Mouse (Mus musculus) neural tube, embryonic 13.5 days (tissue): ENCODE data around the gene Abcb5. TPM values are rescaled to one million over a fixed set of nuclear protein-coding genes. Genes with fewer than 3 reads are reported as not detected.

Experiments used
- ATAC-seq: fragments of 200-750 bp; cut with Nextera tagmentation; 2 replicates; pipeline ENCODE4 v1.8.0; 2017; ENCODE audit warnings: low read depth, mild to moderate bottlenecking, moderate TSS enrichment, moderate library complexity
- H3K27ac ChIP-seq: fragments of 300-500 bp; sonication (generic); replicated peaks from 2 replicates; pipeline ENCODE4 v1.5.1; 2015; ENCODE audit warnings: moderate library complexity, mild to moderate bottlenecking, inconsistent platforms
- H3K27me3 ChIP-seq: fragments of 300-500 bp; sonication (generic); 2 replicates; pipeline ENCODE4 v1.6.1; 2015; ENCODE audit warnings: mild to moderate bottlenecking, inconsistent platforms
- H3K36me3 ChIP-seq: fragments of 300-500 bp; sonication (generic); 2 replicates; pipeline ENCODE4 v1.6.1; 2015; ENCODE audit warnings: mild to moderate bottlenecking, inconsistent platforms
- H3K4me1 ChIP-seq: fragments of 300-500 bp; sonication (generic); replicated peaks from 2 replicates; pipeline ENCODE4 v1.6.1; 2015; ENCODE audit warnings: inconsistent platforms
- H3K4me2 ChIP-seq: fragments of 300-500 bp; sonication (generic); 2 replicates; pipeline ENCODE4 v1.6.1; 2015; ENCODE audit warnings: inconsistent platforms, mild to moderate bottlenecking, moderate library complexity
- H3K4me3 ChIP-seq: fragments of 300-500 bp; sonication (generic); 2 replicates; pipeline ENCODE4 v1.5.1; 2015; ENCODE audit warnings: mild to moderate bottlenecking, inconsistent platforms
- H3K9ac ChIP-seq: fragments of 300-500 bp; sonication (generic); 2 replicates; pipeline ENCODE4 v1.6.1; 2015; ENCODE audit warnings: moderate library complexity, mild to moderate bottlenecking, inconsistent platforms
- H3K9me3 ChIP-seq: fragments of 300-500 bp; sonication (generic); 2 replicates; pipeline ENCODE4 v1.6.1; 2016; ENCODE audit warnings: inconsistent platforms
- WGBS: fragments of 180-500 bp; shearing (Covaris S2); methylation state at CpG from one replicate; pipeline ENCODE4 v1.1.7; 2015; 5-methylcytosine and 5-hydroxymethylcytosine counted together
- polyA plus RNA-seq: library from polyadenylated mRNA; unstranded; fragments of >200 nt; fragmentation: Nextera tagmentation; extraction: Ambion mirVana; gene quantifications from 2 replicates; pipeline ENCODE4 v1.2.1, GENCODE M21; 2015

The Abcb5 gene
- polyA plus RNA-seq, 1 experiment from 2014 or later: not detected

- H3K36me3 ChIP-seq: no peaks in the 10 kb centered on the region
- H3K4me2 ChIP-seq: peak overlapping the region; percentile 55
- H3K9me3 ChIP-seq: no peaks in the 10 kb centered on the region
- H3K27me3 ChIP-seq: peaks cover 92% of the 10 kb centered on the region
- H3K4me3 ChIP-seq: peak overlapping the region; percentile 38
- H3K9ac ChIP-seq: peak overlapping the region; percentile 49
- under 1% methylated on average over 59 of the region's 59 CpGs for WGBS
- H3K27ac ChIP-seq: no peak overlapping the region
- H3K4me1 ChIP-seq: peaks cover 31% of the 10 kb centered on the region
- ATAC-seq: peak; percentile 34; the same call in 1 of the 2 replicates
Observed at GRCm38 (mm10) chr12:118846649-118847321, 119.4 kb downstream of the Abcb5 start.

- WGBS: 2% methylated on average over 6 of the region's 6 CpGs
Observed at GRCm38 (mm10) chr12:118846221-118846620, 120.0 kb downstream of the Abcb5 start, which contains the start of gene Sp8. Sp8 (plus strand) TSS chr12:118846329.

DNA sequence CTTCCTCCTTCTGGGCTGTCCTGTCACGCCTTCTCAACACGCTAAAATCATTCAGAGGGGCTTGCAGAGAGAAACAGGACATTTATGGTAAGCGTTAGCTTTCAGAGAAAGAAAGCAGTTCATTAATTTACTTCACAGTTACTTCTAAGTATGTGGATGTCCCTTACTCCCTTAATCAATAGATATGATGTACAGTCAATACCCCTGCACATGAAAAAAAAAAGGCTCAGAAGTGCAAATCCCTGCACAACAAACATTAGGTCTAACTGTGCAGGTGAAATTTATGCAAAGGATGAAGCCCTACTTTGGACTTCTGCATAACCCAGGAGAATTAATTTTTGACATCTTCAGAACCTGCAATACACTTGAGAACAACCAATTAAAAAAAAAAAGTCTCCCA is 120.9 kb downstream of the Abcb5 start:
- no peak overlapping the region for H3K9ac ChIP-seq
- H3K4me1 ChIP-seq: peaks cover 31% of the 10 kb centered on the region
- H3K36me3 ChIP-seq: no peaks in the 10 kb centered on the region
- no peaks in the 10 kb centered on the region for H3K9me3 ChIP-seq
- H3K27ac ChIP-seq: no peak overlapping the region
- ATAC-seq: no peak
- 7% methylated on average over 3 of the region's 3 CpGs for WGBS
- H3K27me3 ChIP-seq: peaks cover 99% of the 10 kb centered on the region
- no peak overlapping the region for H3K4me3 ChIP-seq
- no peak overlapping the region for H3K4me2 ChIP-seq

More at GRCm38 (mm10) chr12:118846221-118846620, 120.0 kb downstream of the Abcb5 start, which contains the start of gene Sp8:
- peaks cover 95% of the 10 kb centered on the region for H3K27me3 ChIP-seq
- H3K9me3 ChIP-seq: no peaks in the 10 kb centered on the region
- peak within 1 kb of the TSS; percentile 49 for H3K9ac ChIP-seq
- peak within 1 kb of the TSS; percentile 55 for H3K4me2 ChIP-seq
- peak within 1 kb of the TSS; percentile 38 for H3K4me3 ChIP-seq
- H3K4me1 ChIP-seq: peaks cover 31% of the 10 kb centered on the region
- no peaks in the 10 kb centered on the region for H3K36me3 ChIP-seq
- H3K27ac ChIP-seq: no peak within 1 kb of the TSS
- no peak for ATAC-seq

DNA sequence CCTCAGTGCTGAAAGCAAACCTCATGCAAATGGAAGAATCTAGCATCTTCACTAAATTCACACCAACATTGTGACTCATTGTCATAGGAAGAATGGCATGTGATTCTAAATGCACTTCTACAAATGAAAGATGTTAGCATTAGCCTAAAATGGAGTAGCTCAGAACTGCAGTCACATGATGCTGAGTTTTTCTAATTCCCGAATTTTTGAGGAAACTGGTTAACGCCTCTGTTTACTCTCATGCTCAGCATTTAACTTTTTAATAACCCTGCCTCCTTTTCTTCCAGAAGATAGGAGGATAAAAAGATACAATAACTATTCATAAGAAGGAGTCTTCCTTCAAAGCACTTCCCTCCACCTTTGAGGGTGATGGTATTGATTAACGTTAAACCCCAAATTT is 121.4 kb downstream of the Abcb5 start:
- no peak overlapping the region for H3K4me3 ChIP-seq
- no peak overlapping the region for H3K27ac ChIP-seq
- H3K36me3 ChIP-seq: no peaks in the 10 kb centered on the region
- H3K4me2 ChIP-seq: no peak overlapping the region
- peaks cover 31% of the 10 kb centered on the region for H3K4me1 ChIP-seq
- H3K9ac ChIP-seq: no peak overlapping the region
- WGBS: 12% methylated on average over 3 of the region's 3 CpGs
- H3K27me3 ChIP-seq: peaks cover 99% of the 10 kb centered on the region
- no peak for ATAC-seq
- H3K9me3 ChIP-seq: no peaks in the 10 kb centered on the region

GRCm38 (mm10) chr12:118844111-118844510 is 122.1 kb downstream of the Abcb5 start:
- ATAC-seq: no peak
- Histone ChIP-seq H3K4me2 (no peak overlapping the region), H3K27me3 (peaks cover 99% of the 10 kb centered on the region), H3K36me3 (no peaks in the 10 kb centered on the region), H3K4me1 (peaks cover 27% of the 10 kb centered on the region), H3K9ac (no peak overlapping the region), H3K27ac (no peak overlapping the region), H3K4me3 (no peak overlapping the region), H3K9me3 (no peaks in the 10 kb centered on the region)

GRCm38 (mm10) chr12:118842671-118843411 is 123.4 kb downstream of the Abcb5 start:
- Histone ChIP-seq H3K27me3 (peaks cover 99% of the 10 kb centered on the region), H3K4me3 (peak overlapping the region; percentile 10), H3K4me2 (peak overlapping the region; percentile 47), H3K27ac (0 out of 2 replicates have a peak overlapping the region, but pooled peaks have one; percentile 1), H3K36me3 (no peaks in the 10 kb centered on the region), H3K4me1 (peaks cover 15% of the 10 kb centered on the region), H3K9me3 (no peaks in the 10 kb centered on the region), H3K9ac (peak overlapping the region; percentile 44; the same call in 1 of the 2 replicates)
- WGBS: under 1% methylated on average over 33 of the region's 33 CpGs
- ATAC-seq: no peak

GRCm38 (mm10) chr12:118841971-118842550 is 124.2 kb downstream of the Abcb5 start:
- Histone ChIP-seq H3K27ac (no peak overlapping the region), H3K36me3 (no peaks in the 10 kb centered on the region), H3K9ac (no peak overlapping the region), H3K4me1 (peaks cover 17% of the 10 kb centered on the region), H3K27me3 (peaks cover 99% of the 10 kb centered on the region), H3K9me3 (no peaks in the 10 kb centered on the region), H3K4me3 (no peak overlapping the region), H3K4me2 (no peak overlapping the region)
- no peak for ATAC-seq
- WGBS: 9% methylated on average over 6 of the region's 6 CpGs

DNA sequence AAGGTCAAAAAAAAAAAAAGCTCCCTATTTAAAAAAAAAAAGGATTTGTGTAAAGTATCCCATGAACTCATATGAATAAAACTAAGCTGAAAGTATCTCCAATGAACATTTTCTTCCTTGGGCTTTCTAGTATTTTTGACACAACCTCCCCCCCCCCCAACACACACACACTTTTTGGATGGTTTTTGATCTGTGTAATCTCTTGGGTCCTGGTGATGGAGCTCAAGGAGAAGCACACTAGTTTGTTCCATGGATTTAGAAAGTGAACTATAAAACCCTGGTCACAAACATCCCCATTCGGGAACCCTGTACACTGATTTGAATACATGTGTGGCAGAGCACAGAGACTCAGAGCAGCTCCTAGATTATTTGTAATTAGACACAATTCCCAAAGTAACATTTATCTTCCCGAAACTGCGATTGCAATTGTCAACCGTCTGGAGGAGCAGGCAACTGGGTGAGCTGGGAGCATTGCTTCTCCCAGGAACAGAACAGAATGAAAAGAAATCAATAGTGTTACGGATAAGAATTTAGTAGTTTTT is 124.8 kb downstream of the Abcb5 start:
- Histone ChIP-seq H3K27me3 (peaks cover 99% of the 10 kb centered on the region), H3K36me3 (no peaks in the 10 kb centered on the region), H3K4me1 (peaks cover 17% of the 10 kb centered on the region), H3K27ac (no peak overlapping the region), H3K9ac (no peak overlapping the region), H3K9me3 (no peaks in the 10 kb centered on the region), H3K4me3 (no peak overlapping the region), H3K4me2 (no peak overlapping the region)
- ATAC-seq: no peak
- WGBS: 6% methylated on average over 5 of the region's 5 CpGs

GRCm38 (mm10) chr12:118840861-118841260 is 125.4 kb downstream of the Abcb5 start:
- H3K9ac ChIP-seq: no peak overlapping the region
- H3K27me3 ChIP-seq: peaks cover 99% of the 10 kb centered on the region
- no peak for ATAC-seq
- no peak overlapping the region; the same call in 1 of the 2 replicates for H3K4me2 ChIP-seq
- H3K4me3 ChIP-seq: no peak overlapping the region
- H3K4me1 ChIP-seq: peaks cover 17% of the 10 kb centered on the region
- no peak overlapping the region for H3K27ac ChIP-seq
- WGBS: under 1% methylated on average over 12 of the region's 12 CpGs
- H3K9me3 ChIP-seq: no peaks in the 10 kb centered on the region
- no peaks in the 10 kb centered on the region for H3K36me3 ChIP-seq

DNA sequence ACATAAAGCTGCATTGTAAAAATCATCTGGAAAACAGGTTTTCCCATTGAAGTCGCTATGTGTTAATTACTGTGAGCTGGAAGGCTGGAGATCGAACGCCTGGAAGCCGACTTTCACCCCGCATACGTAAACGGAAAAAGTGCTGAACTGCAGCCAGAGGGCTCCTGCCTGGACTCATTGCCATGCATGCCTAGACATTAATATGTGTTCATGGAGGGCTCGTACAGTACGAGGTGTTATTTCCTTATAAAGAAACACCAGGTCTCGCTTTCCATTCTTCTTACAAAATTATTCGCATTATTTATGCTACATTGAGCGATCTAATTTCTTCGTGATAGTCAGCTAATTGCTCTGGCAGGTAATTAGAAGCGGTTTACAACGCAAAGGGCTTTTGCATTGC is 125.9 kb downstream of the Abcb5 start:
- ATAC-seq: 0 out of 2 replicates have a peak, but pooled peaks have one; percentile 32
- Histone ChIP-seq H3K27me3 (peaks cover 97% of the 10 kb centered on the region), H3K4me2 (peak overlapping the region; percentile 11; the same call in 1 of the 2 replicates), H3K9me3 (no peaks in the 10 kb centered on the region), H3K27ac (no peak overlapping the region), H3K4me1 (peaks cover 17% of the 10 kb centered on the region), H3K36me3 (no peaks in the 10 kb centered on the region), H3K9ac (no peak overlapping the region), H3K4me3 (no peak overlapping the region)
- WGBS: 1% methylated on average over 15 of the region's 15 CpGs

DNA sequence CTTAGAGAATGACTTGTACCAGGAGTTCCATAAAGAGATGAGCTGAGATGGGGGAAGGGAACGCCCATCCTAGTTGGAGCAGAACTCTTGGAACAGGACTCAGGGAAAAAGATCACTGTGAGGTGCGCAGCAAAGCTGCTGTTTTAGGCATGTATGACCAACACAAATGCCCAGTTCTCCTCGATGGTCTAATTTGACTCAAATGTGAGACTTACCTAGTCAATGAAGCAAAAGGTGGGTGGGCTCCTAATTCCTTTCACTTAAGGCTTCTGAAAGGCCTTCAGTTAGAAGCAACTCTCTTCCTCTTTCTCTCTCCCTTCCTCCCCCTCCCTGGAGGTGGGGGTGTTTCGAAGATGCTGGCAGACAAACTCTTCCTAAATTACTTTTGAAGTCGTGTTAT is 126.8 kb downstream of the Abcb5 start:
- H3K27ac ChIP-seq: no peak overlapping the region
- no peak overlapping the region for H3K9ac ChIP-seq
- no peaks in the 10 kb centered on the region for H3K36me3 ChIP-seq
- 8% methylated on average over 5 of the region's 5 CpGs for WGBS
- H3K4me3 ChIP-seq: no peak overlapping the region
- no peaks in the 10 kb centered on the region for H3K9me3 ChIP-seq
- peaks cover 17% of the 10 kb centered on the region for H3K4me1 ChIP-seq
- no peak for ATAC-seq
- peaks cover 94% of the 10 kb centered on the region for H3K27me3 ChIP-seq
- H3K4me2 ChIP-seq: no peak overlapping the region

DNA sequence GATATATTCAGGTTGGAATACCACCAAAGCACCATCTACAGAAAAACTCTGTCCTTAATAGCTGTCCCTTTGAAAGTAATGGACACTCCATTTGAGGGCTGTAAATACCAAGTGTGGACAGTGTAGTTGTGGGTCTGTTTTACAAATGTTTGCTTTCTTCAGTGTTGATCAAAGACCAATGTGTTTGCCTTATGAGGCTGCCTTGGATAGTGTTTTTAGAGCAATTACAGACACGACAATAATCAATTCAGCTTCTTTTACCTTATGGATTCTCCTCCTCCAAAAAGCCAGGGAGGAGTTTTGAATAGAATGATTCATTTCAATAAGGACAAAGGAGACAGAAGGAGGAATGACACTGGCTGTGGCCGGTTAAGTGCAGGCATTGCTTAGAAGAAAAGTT is 128.0 kb downstream of the Abcb5 start:
- no peak for ATAC-seq
- H3K9ac ChIP-seq: no peak overlapping the region
- no peak overlapping the region for H3K4me3 ChIP-seq
- no peak overlapping the region for H3K27ac ChIP-seq
- H3K9me3 ChIP-seq: no peaks in the 10 kb centered on the region
- H3K4me1 ChIP-seq: peaks cover 17% of the 10 kb centered on the region
- H3K36me3 ChIP-seq: no peaks in the 10 kb centered on the region
- H3K27me3 ChIP-seq: peaks cover 83% of the 10 kb centered on the region
- WGBS: 1% methylated on average over 2 of the region's 2 CpGs
- no peak overlapping the region for H3K4me2 ChIP-seq
